Mouse (Mus musculus): ENCODE measurements around the gene Hgd.

The Hgd gene

GRCm38 (mm10) chr16:37579994-37580393, at the start of gene Hgd:
Hgd (plus strand) TSS chr16:37580153.
- DNase-seq (ENCODE audit: low spot score) = no peak

- DNase-seq (ENCODE audit: low spot score) = no peak
These were observed 49.8 kb upstream of the Hgd start for GRCm38 (mm10) chr16:37530170-37530569.

GRCm38 (mm10) chr16:37532046-37532445, 47.9 kb upstream of the Hgd start:
- no peak for DNase-seq (ENCODE audit: low spot score)

- no peak for DNase-seq (ENCODE audit: low spot score)
These were observed 46.4 kb upstream of the Hgd start for GRCm38 (mm10) chr16:37533369-37534068.

GRCm38 (mm10) chr16:37539240-37539610, 40.7 kb upstream of the Hgd start:
- DNase-seq (ENCODE audit: low spot score) = no peak

GRCm38 (mm10) chr16:37539611-37540580, 40.1 kb upstream of the Hgd start, which contains the start of the genes Gtf2e1 and Rabl3:
Gtf2e1 (minus strand) TSS chr16:37539789.
Rabl3 (plus strand) TSS chr16:37539885.
- peak; percentile 99 for DNase-seq (ENCODE audit: low spot score)

GRCm38 (mm10) chr16:37540776-37541175, 39.2 kb upstream of the Hgd start:
- DNase-seq (ENCODE audit: low spot score) = no peak

GRCm38 (mm10) chr16:37546312-37546711, 33.6 kb upstream of the Hgd start:
- DNase-seq (ENCODE audit: low spot score) = no peak

- no peak for DNase-seq (ENCODE audit: low spot score)
These were observed 29.7 kb upstream of the Hgd start for GRCm38 (mm10) chr16:37550266-37550665.

GRCm38 (mm10) chr16:37550981-37551380, 29.0 kb upstream of the Hgd start:
- DNase-seq (ENCODE audit: low spot score) = no peak

GRCm38 (mm10) chr16:37552824-37553223, 27.1 kb upstream of the Hgd start:
- DNase-seq (ENCODE audit: low spot score) = no peak

- no peak for DNase-seq (ENCODE audit: low spot score)
These were observed 17.5 kb upstream of the Hgd start for GRCm38 (mm10) chr16:37562414-37562813.

- no peak for DNase-seq (ENCODE audit: low spot score)
These were observed 17.0 kb upstream of the Hgd start for GRCm38 (mm10) chr16:37562961-37563360.

GRCm38 (mm10) chr16:37565117-37565516, 14.8 kb upstream of the Hgd start:
- no peak for DNase-seq (ENCODE audit: low spot score)

- no peak for DNase-seq (ENCODE audit: low spot score)
These were observed 13.8 kb upstream of the Hgd start for GRCm38 (mm10) chr16:37566107-37566506.

GRCm38 (mm10) chr16:37567113-37568050, 12.6 kb upstream of the Hgd start:
- DNase-seq (ENCODE audit: low spot score) = no peak

- no peak for DNase-seq (ENCODE audit: low spot score)
These were observed 8.4 kb upstream of the Hgd start for GRCm38 (mm10) chr16:37571554-37571953.

- no peak for DNase-seq (ENCODE audit: low spot score)
These were observed 7.7 kb upstream of the Hgd start for GRCm38 (mm10) chr16:37572117-37572754.

- DNase-seq (ENCODE audit: low spot score) = no peak
These were observed 6.9 kb upstream of the Hgd start for GRCm38 (mm10) chr16:37573061-37573460.

GRCm38 (mm10) chr16:37575325-37575724, 4.6 kb upstream of the Hgd start:
- no peak for DNase-seq (ENCODE audit: low spot score)

GRCm38 (mm10) chr16:37579591-37579990, 362 bp upstream of the Hgd start:
- DNase-seq (ENCODE audit: low spot score) = no peak
